8 mouse cellular contexts compared by ENCODE assay signal in genomic region chr11:88069246-88069570, GRCm38 (mm10). TPM values are rescaled to one million over a fixed set of nuclear protein-coding genes. Genes with fewer than 3 reads are reported as not detected.
DNase-seq lines count a peak whose midpoint lies in the region; ATAC-seq and TF ChIP-seq lines count a peak whose summit lies in the region.

No protein-coding gene starts in this region.

- WGBS in thymus, adult 2 months, result under 1% methylated on average over 12 of the region's 12 CpGs
- under 1% methylated on average over 12 of the region's 12 CpGs for whole genome bisulfite sequencing in liver, embryonic 13.5 days (ENCODE audit: insufficient replicate concordance)

- no peak for DNase-seq in gastrocnemius, adult 2 months
- no peak for DNase-seq in gastrocnemius, postnatal 10 days
- no peak for DNase-seq in thymus, adult 2 months
- DNase-seq in thymus, postnatal 36 days, result no peak
- DNase-seq in liver, embryonic 13.5 days, result no peak
- DNase-seq in urinary bladder, adult 2 months (ENCODE audit: low spot score), result no peak
- no peak for DNase-seq in cerebellum, adult 11 months
- no peak for DNase-seq in cerebellum, adult 8-10 months

- no peak for ATAC-seq in liver, embryonic 13.5 days (ENCODE audit: low read depth)

- no peak for TF ChIP-seq CTCF in gastrocnemius, adult 2 months (IDR thresholded peaks at IDR 0.05)
- no peak for TF ChIP-seq CTCF in thymus, adult 2 months (IDR thresholded peaks at IDR 0.05; ENCODE audit: borderline replicate concordance, control insufficient read depth, extremely low read depth, insufficient read depth, low read length, poor library complexity)

- no peak for TF ChIP-seq POLR2A in thymus, adult 2 months (IDR thresholded peaks at IDR 0.05; ENCODE audit: control insufficient read depth, extremely low read depth, insufficient read depth, low read length, poor library complexity)

- H3K36me3 ChIP-seq in thymus, adult 2 months (ENCODE audit: control insufficient read depth, insufficient read depth, low read length), result peaks cover 6% of the 10 kb centered on the region
- H3K36me3 ChIP-seq in liver, embryonic 13.5 days, result peaks cover 13% of the 10 kb centered on the region

- peaks cover 14% of the 10 kb centered on the region for H3K4me1 ChIP-seq in thymus, adult 2 months (replicated peaks; ENCODE audit: control insufficient read depth, insufficient read depth, low read length)
- H3K4me1 ChIP-seq in liver, embryonic 13.5 days (replicated peaks), result peaks cover 48% of the 10 kb centered on the region

- no peaks in the 10 kb centered on the region for H3K27me3 ChIP-seq in thymus, adult 2 months (ENCODE audit: control insufficient read depth, insufficient read depth, low read length)
- H3K27me3 ChIP-seq in liver, embryonic 13.5 days, result no peaks in the 10 kb centered on the region; the same call in 1 of the 2 replicates

- intact Hi-C loops in gastrocnemius, adult 2 months (cut with DNase I), result loop anchor here (2.0 kb wide), 2 partner anchors 30 to 92 kb away; partner anchors contain the start of gene Cuedc1

- H3K4me3 ChIP-seq in gastrocnemius, adult 2 months, result peak overlapping the region; percentile 95
- H3K4me3 ChIP-seq in thymus, adult 2 months (ENCODE audit: control insufficient read depth, insufficient read depth, low read length), result peak overlapping the region; percentile 79
- H3K4me3 ChIP-seq in liver, embryonic 13.5 days (replicated peaks), result peak overlapping the region; percentile 92

- H3K9ac ChIP-seq in liver, embryonic 13.5 days, result peak overlapping the region; percentile 91

- no peaks in the 10 kb centered on the region for H3K9me3 ChIP-seq in liver, embryonic 13.5 days (replicated peaks)

- peak overlapping the region; percentile 92 for H3K4me2 ChIP-seq in liver, embryonic 13.5 days

- peak overlapping the region; percentile 99 for H3K27ac ChIP-seq in gastrocnemius, adult 2 months
- no peak overlapping the region for H3K27ac ChIP-seq in thymus, adult 2 months (ENCODE audit: control insufficient read depth, insufficient read depth, low read length)
- peak overlapping the region; percentile 89 for H3K27ac ChIP-seq in liver, embryonic 13.5 days

RNA-seq across cellular contexts. Expression of gene Vezf1, which starts 1.1 kb away (rescaled TPM):
- 10 to 100 TPM; 76.5 to 87.2 TPM for total RNA-seq in gastrocnemius, adult 2 months (2021)
- 10 to 100 TPM; 44.0 to 46.4 TPM for total RNA-seq in gastrocnemius, postnatal 10 days (2021)
- 35.4 and 35.9 TPM in 2 replicates for polyA plus RNA-seq in thymus, adult 2 months (2012; rRNA removed)
- 7.6 and 10.4 TPM in 2 replicates for polyA plus RNA-seq in liver, embryonic 13.5 days (2015; fragmentation: Nextera tagmentation; extraction: Ambion mirVana)
- polyA plus RNA-seq in urinary bladder, adult 2 months (2012; rRNA removed), result 33.6 and 47.4 TPM in 2 replicates

RNA-seq across cellular contexts. Expression of gene Srsf1, which starts 22.0 kb away (rescaled TPM):
- 10 to 100 TPM; 67.5 to 85.8 TPM for total RNA-seq in gastrocnemius, adult 2 months (2021)
- 100 to 1,000 TPM in 1 of 2 experiments, 10 to 100 TPM in 1; 89.5 to 128 TPM for total RNA-seq in gastrocnemius, postnatal 10 days (2021)
- polyA plus RNA-seq in thymus, adult 2 months (2012; rRNA removed), result 247 and 358 TPM in 2 replicates
- 157 and 209 TPM in 2 replicates for polyA plus RNA-seq in liver, embryonic 13.5 days (2015; fragmentation: Nextera tagmentation; extraction: Ambion mirVana)
- polyA plus RNA-seq in urinary bladder, adult 2 months (2012; rRNA removed), result 240 and 325 TPM in 2 replicates

RNA-seq across cellular contexts. Expression of gene Cuedc1, which starts 28.6 kb away (rescaled TPM):
- 100 to 1,000 TPM; 101 to 127 TPM for total RNA-seq in gastrocnemius, adult 2 months (2021)
- total RNA-seq in gastrocnemius, postnatal 10 days (2021), result 10 to 100 TPM; 50.5 to 60.6 TPM
- 13.8 and 15.5 TPM in 2 replicates for polyA plus RNA-seq in thymus, adult 2 months (2012; rRNA removed)
- 1.6 and 1.8 TPM in 2 replicates for polyA plus RNA-seq in liver, embryonic 13.5 days (2015; fragmentation: Nextera tagmentation; extraction: Ambion mirVana)
- 62.4 and 86.0 TPM in 2 replicates for polyA plus RNA-seq in urinary bladder, adult 2 months (2012; rRNA removed)
